Mouse (Mus musculus): ENCODE data around the gene Timmdc1. TPM values are rescaled to one million over a fixed set of nuclear protein-coding genes. Genes with fewer than 3 reads are reported as not detected.
A peak's percentile ranks its signal among the peaks of the same experiment; 100 is the strongest.

Timmdc1 gene
- polyA plus RNA-seq, 1 experiment from 2014 or later: 27.3 TPM

DNA sequence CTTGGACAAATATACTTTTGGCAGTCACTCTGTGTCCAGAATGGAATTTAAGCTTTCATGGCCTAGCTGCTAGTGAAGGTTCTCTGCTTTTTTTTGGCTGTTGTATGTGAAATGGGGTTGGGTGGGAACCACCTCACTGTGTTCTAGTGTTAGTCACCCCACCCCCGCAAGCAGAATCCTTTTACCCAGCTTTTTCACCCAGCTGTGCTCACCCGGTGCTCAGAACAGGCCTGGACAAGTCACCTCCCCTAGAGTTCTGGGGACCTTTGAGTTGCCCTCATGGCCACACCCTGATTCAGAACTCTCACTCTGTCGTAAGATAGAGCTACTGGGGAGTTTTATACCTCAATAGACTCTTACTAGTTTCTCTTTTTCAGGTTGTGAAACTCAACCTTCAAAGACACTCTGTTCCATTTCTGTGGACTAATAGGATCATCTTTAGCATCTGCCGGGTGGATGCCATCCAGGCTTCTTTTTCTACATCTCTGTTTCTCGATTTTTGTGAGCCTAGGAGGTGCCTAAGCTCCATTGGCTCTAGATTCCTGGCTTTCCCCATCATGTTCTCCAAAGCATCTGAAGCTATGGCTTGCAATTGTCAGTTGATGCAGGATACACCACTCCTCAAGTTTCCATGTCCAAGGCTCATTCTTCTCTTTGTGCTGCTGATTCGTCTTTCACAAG lies 63.7 kb downstream of the Timmdc1 start:
- H3K4me2 ChIP-seq: no peak overlapping the region
- peak overlapping the region; percentile 42; the same call in 1 of the 2 replicates for H3K27ac ChIP-seq
- H3K36me3 ChIP-seq: no peaks in the 10 kb centered on the region
- H3K9me3 ChIP-seq: no peaks in the 10 kb centered on the region
- H3K4me1 ChIP-seq: no peaks in the 10 kb centered on the region
- no peak overlapping the region for H3K9ac ChIP-seq
- WGBS: 61% methylated on average over 6 of the region's 6 CpGs
- peak; percentile 66; the same call in 1 of the 2 replicates for ATAC-seq (ENCODE audit: insufficient read depth, low FRiP score, low read depth)
- H3K27me3 ChIP-seq (replicated peaks): no peaks in the 10 kb centered on the region
- no peak overlapping the region for H3K4me3 ChIP-seq (replicated peaks)

GRCm38 (mm10) chr16:38456812-38457567 lies 65.5 kb downstream of the Timmdc1 start:
- 52% methylated on average over 11 of the region's 11 CpGs for WGBS
- no peak for ATAC-seq (ENCODE audit: insufficient read depth, low FRiP score, low read depth)
- no peaks in the 10 kb centered on the region for H3K36me3 ChIP-seq

GRCm38 (mm10) chr16:38455511-38456418 lies 66.7 kb downstream of the Timmdc1 start, which contains the start of gene Cd80:
TSS of gene Cd80 (plus strand) at chr16:38455561.
- Histone ChIP-seq H3K27me3 (replicated peaks) (no peaks in the 10 kb centered on the region), H3K4me2 (no peak within 1 kb of the TSS), H3K27ac (no peak within 1 kb of the TSS), H3K36me3 (no peaks in the 10 kb centered on the region), H3K9ac (no peak within 1 kb of the TSS), H3K9me3 (no peaks in the 10 kb centered on the region), H3K4me1 (peaks cover 8% of the 10 kb centered on the region; the same call in 1 of the 2 replicates), H3K4me3 (replicated peaks) (no peak within 1 kb of the TSS)
- no peak for ATAC-seq (ENCODE audit: insufficient read depth, low FRiP score, low read depth)
- WGBS: 61% methylated on average over 17 of the region's 17 CpGs

More at GRCm38 (mm10) chr16:38456812-38457567, 65.5 kb downstream of the Timmdc1 start:
- Histone ChIP-seq H3K9ac (no peak overlapping the region), H3K4me1 (no peaks in the 10 kb centered on the region), H3K9me3 (no peaks in the 10 kb centered on the region), H3K4me3 (replicated peaks) (no peak overlapping the region), H3K27me3 (replicated peaks) (no peaks in the 10 kb centered on the region), H3K4me2 (no peak overlapping the region), H3K27ac (no peak overlapping the region)

DNA sequence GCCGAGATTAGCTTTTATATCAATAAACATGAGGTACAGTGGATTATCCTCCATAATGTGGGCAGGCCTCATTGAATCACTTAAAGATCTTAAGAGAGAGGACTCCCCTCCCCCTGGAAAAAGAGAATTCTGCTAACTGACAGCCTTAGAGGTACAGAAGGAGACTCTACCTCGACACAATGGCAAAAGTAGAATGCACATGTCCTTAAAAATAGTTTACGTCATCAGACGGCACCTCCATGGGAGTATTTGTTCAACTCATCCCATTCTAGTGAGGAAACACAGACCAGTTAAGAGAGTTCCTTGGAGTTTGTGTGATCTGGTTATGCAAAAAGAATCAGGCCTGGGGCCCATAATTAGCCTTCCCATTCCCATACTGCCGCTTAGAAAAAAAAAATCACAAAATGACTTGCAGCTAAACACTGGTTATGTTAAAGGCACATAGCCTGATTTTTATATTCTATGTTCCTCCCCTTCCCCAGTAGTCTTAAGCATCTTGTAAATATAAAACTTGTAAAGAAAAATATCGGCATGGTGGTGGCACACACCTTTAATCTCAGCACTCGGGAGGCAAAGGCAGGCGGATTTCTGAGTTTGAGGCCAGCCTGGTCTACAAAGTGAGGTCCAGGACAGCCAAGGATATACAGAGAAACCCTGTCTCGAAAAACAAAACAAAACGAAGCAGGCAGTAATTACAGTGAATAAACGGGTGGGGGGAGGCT lies 67.8 kb downstream of the Timmdc1 start:
- Histone ChIP-seq H3K27me3 (replicated peaks) (no peaks in the 10 kb centered on the region), H3K27ac (no peak overlapping the region), H3K9ac (no peak overlapping the region), H3K36me3 (no peaks in the 10 kb centered on the region), H3K4me2 (no peak overlapping the region), H3K4me1 (peaks cover 8% of the 10 kb centered on the region; the same call in 1 of the 2 replicates), H3K9me3 (no peaks in the 10 kb centered on the region), H3K4me3 (replicated peaks) (no peak overlapping the region)
- ATAC-seq (ENCODE audit: insufficient read depth, low FRiP score, low read depth): no peak
- WGBS: 72% methylated on average over 11 of the region's 11 CpGs

DNA sequence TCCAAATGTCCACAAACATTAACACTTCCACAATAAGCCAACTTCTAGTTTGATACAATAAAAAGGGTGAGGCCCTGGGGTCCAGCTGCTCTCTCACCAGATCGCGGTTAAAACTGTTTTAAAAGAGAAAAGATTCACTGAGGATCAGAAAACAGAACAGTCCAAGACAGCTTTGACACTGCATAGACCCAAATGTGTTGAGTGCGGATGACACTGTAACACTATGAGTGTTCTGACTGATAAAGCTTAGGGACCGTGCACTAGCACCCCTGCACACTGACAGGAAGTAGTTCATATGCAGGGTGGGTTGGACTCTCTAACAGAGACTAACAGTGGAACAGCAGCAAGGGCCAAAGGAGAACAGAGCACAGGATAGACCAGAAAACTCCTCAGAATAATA lies 68.5 kb downstream of the Timmdc1 start:
- Histone ChIP-seq H3K27ac (no peak overlapping the region), H3K4me3 (replicated peaks) (no peak overlapping the region), H3K36me3 (no peaks in the 10 kb centered on the region), H3K4me1 (peaks cover 8% of the 10 kb centered on the region; the same call in 1 of the 2 replicates), H3K4me2 (no peak overlapping the region), H3K27me3 (replicated peaks) (no peaks in the 10 kb centered on the region), H3K9me3 (no peaks in the 10 kb centered on the region), H3K9ac (no peak overlapping the region)
- WGBS: 84% methylated on average over 4 of the region's 4 CpGs
- ATAC-seq (ENCODE audit: insufficient read depth, low FRiP score, low read depth): no peak

DNA sequence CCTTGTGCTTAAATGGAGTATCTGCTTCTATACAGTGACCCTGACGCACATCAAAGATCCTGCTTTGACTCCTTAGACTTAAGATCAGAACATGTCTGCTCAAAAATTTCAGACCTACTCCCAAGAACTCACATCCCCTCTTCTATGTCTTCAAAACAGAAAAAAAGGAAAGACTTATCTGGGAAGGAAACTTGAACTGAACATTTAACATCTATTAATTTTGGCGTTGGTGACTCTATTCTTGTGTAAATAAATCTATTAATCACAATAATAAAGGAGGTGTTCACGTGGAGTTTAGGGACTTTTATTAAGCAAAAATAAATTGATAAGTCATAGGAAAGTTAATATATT lies 69.3 kb downstream of the Timmdc1 start:
- H3K4me3 ChIP-seq (replicated peaks): peak overlapping the region; percentile 75
- H3K9ac ChIP-seq: peak overlapping the region; percentile 77
- no peaks in the 10 kb centered on the region for H3K27me3 ChIP-seq (replicated peaks)
- H3K27ac ChIP-seq: peak overlapping the region; percentile 93
- H3K4me2 ChIP-seq: peak overlapping the region; percentile 60
- no peaks in the 10 kb centered on the region for H3K36me3 ChIP-seq
- H3K9me3 ChIP-seq: no peaks in the 10 kb centered on the region
- WGBS: 19% methylated on average over 3 of the region's 3 CpGs
- H3K4me1 ChIP-seq: peaks cover 8% of the 10 kb centered on the region; the same call in 1 of the 2 replicates
- no peak for ATAC-seq (ENCODE audit: insufficient read depth, low FRiP score, low read depth)

DNA sequence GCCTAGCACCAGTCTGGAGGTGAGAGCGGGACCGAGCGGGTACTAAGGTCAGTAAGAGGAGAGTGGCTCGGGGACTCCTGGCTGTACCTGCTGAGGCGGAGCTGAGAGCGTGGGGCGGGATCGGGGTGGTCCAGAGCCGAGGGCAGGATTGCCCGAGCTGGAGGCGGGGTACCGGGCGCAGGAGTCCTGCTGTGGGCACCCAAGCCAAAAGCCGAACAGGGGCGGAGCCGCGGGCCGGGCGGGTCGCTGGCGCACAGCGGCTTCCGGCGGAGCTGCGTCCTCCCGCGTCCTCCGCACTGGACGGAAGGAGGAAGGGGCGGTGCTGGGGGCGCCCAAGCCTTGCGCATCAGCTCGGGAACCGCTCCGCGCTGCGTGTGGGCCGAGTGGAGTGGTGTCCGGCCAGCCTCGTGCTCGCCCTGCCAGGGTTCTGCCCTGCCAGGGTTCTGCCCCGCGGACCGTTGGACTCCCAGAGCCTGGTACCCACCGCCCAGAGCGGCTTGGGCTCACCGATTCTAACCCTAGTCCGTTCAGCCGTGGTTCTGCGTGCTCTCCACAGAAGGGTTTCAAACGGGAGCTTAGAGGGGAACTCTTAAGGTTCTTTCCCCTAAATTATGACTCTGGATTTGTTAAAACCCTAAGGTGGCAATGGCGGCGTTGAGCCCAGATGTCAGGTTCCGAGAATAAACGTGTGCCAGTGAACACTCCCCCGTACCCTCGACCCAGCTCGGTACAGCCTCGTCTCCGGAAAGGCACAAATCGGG lies 69.8 kb downstream of the Timmdc1 start, which contains the start of gene Adprh:
Gene Adprh (minus strand): TSS at position 262 of the 761 bp plus-strand sequence.
- no peaks in the 10 kb centered on the region for H3K27me3 ChIP-seq (replicated peaks)
- H3K9me3 ChIP-seq: no peaks in the 10 kb centered on the region
- peak within 1 kb of the TSS; percentile 75 for H3K4me3 ChIP-seq (replicated peaks)
- no peaks in the 10 kb centered on the region for H3K36me3 ChIP-seq
- peaks cover 8% of the 10 kb centered on the region; the same call in 1 of the 2 replicates for H3K4me1 ChIP-seq
- ATAC-seq (ENCODE audit: insufficient read depth, low FRiP score, low read depth): peak; percentile 97
- H3K9ac ChIP-seq: peak within 1 kb of the TSS; percentile 77
- WGBS: under 1% methylated on average over 54 of the region's 61 CpGs
- peak within 1 kb of the TSS; percentile 60 for H3K4me2 ChIP-seq
- H3K27ac ChIP-seq: peak within 1 kb of the TSS; percentile 93

DNA sequence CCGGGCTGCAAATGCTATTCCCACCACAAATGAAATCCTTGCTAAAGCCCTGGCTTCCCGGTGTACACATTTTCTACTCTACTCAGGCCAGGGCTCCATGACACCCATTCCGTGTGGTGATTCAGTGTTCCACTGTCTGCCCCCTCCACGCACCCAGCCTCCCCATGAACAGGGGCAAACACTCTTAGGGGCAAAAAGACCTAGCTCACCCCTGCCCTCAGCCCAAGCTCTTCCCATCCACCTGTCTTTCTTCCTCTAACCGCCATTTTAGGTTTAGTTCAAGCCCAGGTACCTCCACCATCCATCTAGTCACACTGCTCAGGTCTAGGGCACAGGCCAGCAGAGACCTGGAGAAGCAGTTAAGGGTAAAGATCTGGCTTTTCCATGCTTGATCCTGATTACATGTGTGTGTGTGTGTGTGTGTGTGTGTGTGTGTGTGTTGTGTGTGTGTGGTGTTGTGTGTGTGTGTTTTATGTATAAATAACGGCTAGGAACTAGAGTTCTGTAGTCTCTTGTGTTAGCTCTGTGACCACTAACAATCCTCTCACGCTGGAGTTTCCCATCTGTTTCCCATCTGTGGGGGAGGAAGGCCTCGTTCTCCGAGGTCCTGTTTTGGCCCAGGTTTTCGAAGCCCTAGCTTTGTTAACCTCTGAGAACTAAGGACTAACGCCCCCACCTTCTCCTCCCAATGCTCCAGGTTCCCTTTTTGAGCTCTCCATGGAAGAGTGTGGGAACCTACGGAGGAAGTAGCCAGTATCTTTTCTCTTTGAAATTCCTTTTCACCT lies 70.8 kb downstream of the Timmdc1 start:
- peak overlapping the region; percentile 77; the same call in 1 of the 2 replicates for H3K9ac ChIP-seq

DNA sequence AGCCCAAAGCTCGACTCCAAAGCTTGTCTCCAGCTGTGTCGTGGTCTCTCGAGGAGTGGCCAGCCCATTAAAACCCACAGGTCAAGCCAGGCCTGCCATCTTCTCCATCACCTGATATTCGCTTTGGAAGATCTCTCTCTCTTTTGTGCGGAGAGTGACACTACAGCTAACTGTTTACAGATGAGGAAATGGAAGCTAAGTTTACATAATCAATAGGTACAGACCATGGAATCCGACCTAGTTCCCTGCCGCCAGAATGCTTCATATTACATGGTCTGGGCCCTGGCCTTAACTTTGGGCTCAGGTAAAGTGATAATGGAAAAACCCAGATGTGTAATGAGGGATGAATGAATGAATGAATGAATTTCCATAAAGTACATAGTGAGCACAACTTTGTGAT lies 71.8 kb downstream of the Timmdc1 start:
- Histone ChIP-seq H3K4me2 (no peak overlapping the region), H3K4me3 (replicated peaks) (no peak overlapping the region), H3K9ac (no peak overlapping the region), H3K27ac (no peak overlapping the region), H3K36me3 (peaks cover 16% of the 10 kb centered on the region), H3K9me3 (no peaks in the 10 kb centered on the region), H3K4me1 (peaks cover 8% of the 10 kb centered on the region; the same call in 1 of the 2 replicates), H3K27me3 (replicated peaks) (no peaks in the 10 kb centered on the region)
- WGBS: 84% methylated on average over 7 of the region's 7 CpGs
- no peak for ATAC-seq (ENCODE audit: insufficient read depth, low FRiP score, low read depth)

More for the DNA sequence above, 70.8 kb downstream of the Timmdc1 start:
- H3K27me3 ChIP-seq (replicated peaks): no peaks in the 10 kb centered on the region
- H3K9me3 ChIP-seq: no peaks in the 10 kb centered on the region
- 41% methylated on average over 12 of the region's 12 CpGs for WGBS
- H3K4me1 ChIP-seq: peaks cover 8% of the 10 kb centered on the region; the same call in 1 of the 2 replicates
- H3K4me2 ChIP-seq: peak overlapping the region; percentile 60
- ATAC-seq (ENCODE audit: insufficient read depth, low FRiP score, low read depth): no peak
- peak overlapping the region; percentile 93 for H3K27ac ChIP-seq
- peaks cover 9% of the 10 kb centered on the region; the same call in 1 of the 2 replicates for H3K36me3 ChIP-seq
- H3K4me3 ChIP-seq (replicated peaks): peak overlapping the region; percentile 75

DNA sequence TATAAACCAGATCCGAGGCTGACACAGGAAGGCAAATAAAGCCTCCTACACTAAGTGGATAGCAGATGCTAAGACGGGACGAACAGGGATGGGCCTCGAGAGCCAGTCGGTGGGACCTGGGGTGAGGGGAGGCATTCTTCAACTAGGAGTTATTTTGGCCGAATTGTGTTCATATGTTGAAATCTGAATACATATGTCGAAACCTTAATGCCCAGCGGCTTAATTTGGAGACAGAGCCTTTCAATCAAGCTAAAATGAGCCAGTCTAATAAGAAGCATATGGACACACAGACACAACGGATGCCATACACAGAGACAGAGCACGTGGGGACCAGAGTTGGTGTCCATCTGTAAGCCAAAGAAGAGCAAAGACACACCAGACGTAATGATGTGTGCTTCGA lies 74.0 kb downstream of the Timmdc1 start:
- ATAC-seq (ENCODE audit: insufficient read depth, low FRiP score, low read depth): no peak
- Histone ChIP-seq H3K4me1 (peaks cover 8% of the 10 kb centered on the region; the same call in 1 of the 2 replicates), H3K4me3 (replicated peaks) (no peak overlapping the region), H3K27me3 (replicated peaks) (no peaks in the 10 kb centered on the region), H3K36me3 (peaks cover 36% of the 10 kb centered on the region), H3K4me2 (no peak overlapping the region), H3K27ac (no peak overlapping the region), H3K9ac (no peak overlapping the region), H3K9me3 (no peaks in the 10 kb centered on the region)
- 92% methylated on average over 12 of the region's 12 CpGs for WGBS

Data from stomach, embryonic 15.5 days (tissue).